Mouse (Mus musculus) adrenal gland, adult 8-10 months (tissue): ENCODE data around the gene Igfbp4. TPM values are rescaled to one million over a fixed set of nuclear protein-coding genes. Genes with fewer than 3 reads are reported as not detected.

Source experiments
- DNase-seq: peaks from one replicate; pipeline ENCODE4 v3.0.0; 2022
- total RNA-seq, 4 experiments: library from RNA; stranded (reverse); gene quantifications; 2 replicates each; pipeline ENCODE4 v1.2.4; 2022

Gene Igfbp4
- total RNA-seq, 4 experiments from 2014 or later: 84.1 to 133 (median 104) TPM

DNA sequence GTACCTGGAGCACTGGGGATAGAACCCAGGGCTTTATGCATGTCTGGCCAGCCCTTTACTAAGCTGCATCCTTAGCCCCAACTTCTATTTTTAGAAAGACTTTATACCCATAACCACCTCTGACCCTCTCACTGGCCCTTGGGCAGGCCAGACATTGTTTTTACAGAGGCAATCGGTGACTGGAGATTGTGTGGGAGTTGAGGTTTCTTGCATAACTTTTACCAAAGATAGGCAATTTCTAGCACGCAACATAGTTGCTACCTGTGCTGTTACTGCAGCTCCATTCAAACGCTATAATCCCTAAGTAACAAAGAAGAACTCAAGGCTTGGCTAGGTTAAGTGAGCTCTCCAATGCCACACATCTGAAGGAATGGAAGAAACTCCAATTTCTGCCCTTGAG lies 40.5 kb downstream of the Igfbp4 start:
- DNase-seq: no peak

DNA sequence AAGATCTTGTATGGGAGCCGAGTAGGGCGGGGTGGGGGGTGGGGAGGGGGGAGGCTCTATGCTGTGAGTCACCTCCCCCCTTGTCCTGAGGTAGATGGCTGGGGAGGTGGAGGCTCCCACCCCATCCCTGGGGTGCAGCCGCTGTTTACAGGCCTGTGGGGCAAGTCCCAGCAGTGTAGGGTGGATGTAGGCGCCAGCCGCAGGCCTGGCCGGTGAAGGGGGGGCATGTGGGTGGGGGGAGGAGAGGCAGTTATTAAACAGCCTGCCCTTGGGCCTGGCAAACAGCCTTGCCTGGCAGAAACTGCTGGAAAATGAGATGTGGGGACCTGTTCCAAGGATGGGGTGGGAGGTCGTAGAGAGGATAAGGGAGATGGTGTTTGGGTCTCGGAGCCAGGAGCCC lies 41.1 kb downstream of the Igfbp4 start:
- DNase-seq: no peak

- no peak for DNase-seq
Observed at GRCm38 (mm10) chr11:99083516-99083915, 42.5 kb downstream of the Igfbp4 start.

- DNase-seq: no peak
Observed at GRCm38 (mm10) chr11:99084366-99084765, 43.3 kb downstream of the Igfbp4 start.

GRCm38 (mm10) chr11:99088486-99088885 lies 47.4 kb downstream of the Igfbp4 start:
- no peak for DNase-seq

GRCm38 (mm10) chr11:99089077-99089601 lies 48.1 kb downstream of the Igfbp4 start, which contains the start of gene Tns4:
TSS of gene Tns4 (minus strand) at chr11:99089306.
- DNase-seq: no peak

DNA sequence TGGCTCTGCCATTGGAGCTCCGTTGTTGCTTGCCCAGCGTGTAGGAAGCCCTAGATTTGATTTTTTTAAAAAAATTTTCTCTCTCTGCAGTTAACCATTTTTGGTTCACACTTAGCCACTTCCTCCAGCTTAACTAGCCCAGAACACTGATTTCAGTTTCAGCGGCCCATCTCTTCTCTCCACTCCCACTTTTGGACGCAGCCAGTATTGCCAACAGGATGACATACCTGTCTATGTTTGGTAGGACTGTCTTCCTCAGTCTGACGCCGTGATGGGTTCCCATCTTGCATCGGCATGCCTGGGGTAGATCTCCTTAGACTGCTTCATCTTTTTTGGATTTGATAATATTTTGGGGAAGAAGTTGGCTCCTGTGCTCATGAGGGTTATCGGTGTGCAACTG lies 49.3 kb downstream of the Igfbp4 start:
- DNase-seq: no peak

GRCm38 (mm10) chr11:99091666-99092065 lies 50.6 kb downstream of the Igfbp4 start:
- no peak for DNase-seq

DNA sequence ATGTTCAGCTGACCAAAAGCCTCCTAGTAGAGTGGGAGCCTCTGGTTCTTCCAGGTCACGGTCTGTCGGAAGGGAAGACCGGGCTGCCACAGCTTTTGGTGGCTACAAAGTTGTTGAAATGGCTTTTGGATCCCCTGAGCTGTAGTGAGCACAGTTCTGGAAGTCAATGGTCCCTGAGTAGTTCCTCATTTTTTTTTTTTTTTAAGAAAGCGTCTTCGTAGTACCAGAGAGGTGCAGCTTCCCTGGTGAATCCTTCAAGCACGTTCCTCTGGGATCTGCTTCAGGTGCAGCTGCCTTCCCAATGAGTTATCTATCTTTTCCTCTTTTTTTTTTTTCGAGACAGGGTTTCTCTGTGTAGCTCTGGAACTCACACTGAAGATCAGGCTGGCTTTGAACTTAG lies 52.7 kb downstream of the Igfbp4 start:
- DNase-seq: no peak

DNA sequence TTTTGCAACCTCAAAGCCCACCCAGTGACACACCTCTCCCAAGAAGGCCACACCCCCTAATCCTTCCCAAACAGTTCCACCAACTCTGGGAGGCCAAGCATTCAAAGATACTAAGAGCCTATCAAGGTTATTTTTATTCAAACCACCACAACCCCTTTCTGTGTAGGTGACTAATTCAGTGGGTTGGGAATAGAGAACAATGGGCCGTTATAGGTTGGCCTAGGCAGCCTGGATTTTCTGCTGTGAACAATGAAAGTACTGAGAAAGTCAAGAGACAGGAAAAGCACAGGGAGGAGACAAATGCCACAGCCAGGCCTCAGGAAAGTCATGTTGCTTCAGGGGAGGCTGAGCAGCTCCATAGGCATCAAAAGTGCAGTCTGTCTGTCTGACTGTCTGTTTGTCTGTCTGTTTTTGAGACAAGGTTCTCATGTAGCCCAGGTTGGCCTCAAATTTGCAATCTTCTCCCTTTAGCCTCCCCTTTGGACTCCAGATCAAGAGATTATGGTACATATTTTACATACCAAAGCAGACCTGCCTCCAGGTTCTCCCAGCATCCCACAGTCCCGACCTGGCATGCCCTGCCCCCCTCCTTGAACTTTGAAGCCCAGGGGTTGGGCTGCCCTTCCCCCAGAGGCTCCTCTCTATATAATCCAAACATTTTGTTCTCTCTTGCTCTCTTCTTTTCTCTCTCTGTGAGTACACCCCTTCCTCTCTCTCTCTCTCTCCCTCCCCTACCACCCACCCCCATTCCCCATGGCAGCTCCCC lies 54.0 kb downstream of the Igfbp4 start:
- no peak for DNase-seq

DNA sequence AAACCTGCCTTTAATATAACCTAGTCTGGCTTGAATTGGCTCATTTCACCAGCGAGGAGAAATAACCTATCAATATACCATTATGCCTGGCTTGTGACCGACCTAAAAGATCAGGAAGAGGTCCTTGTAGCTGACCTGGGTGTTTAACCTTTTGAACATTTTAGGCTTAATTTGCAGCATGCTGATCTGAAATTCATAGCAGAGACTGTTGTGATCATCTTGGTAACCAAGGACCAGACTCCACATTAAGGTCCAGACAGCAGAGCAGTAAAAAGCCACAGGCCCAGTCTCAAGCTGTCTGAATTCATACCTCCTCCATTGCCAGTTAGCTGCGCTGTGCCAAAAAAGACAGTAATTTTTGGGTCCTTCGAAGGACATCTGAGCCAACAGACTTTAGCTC lies 54.7 kb downstream of the Igfbp4 start:
- DNase-seq: no peak

DNA sequence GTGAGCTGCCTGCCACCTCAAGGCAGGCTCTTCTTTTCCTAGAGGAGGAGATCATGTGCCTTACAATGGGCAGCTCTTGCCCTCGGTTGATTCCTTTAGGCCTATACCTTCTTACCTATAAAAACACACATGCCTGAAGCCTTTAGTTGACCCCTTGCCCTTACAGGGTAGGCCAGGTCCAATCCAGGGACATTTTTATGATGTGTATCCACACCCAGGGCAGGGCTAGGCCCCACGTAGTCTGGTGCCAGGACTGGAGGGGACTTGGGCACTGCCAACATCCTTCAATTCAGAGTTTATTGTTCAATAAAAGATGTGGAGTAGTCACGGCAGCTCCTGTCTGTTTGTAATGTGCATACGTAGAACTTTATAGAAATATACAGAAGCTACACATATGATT lies 55.4 kb downstream of the Igfbp4 start:
- DNase-seq: no peak

- DNase-seq: no peak
Observed at GRCm38 (mm10) chr11:99096996-99097774, 56.1 kb downstream of the Igfbp4 start.

- no peak for DNase-seq
Observed at GRCm38 (mm10) chr11:99098924-99099323, 57.9 kb downstream of the Igfbp4 start.

GRCm38 (mm10) chr11:99099516-99099915 lies 58.5 kb downstream of the Igfbp4 start:
- no peak for DNase-seq

DNA sequence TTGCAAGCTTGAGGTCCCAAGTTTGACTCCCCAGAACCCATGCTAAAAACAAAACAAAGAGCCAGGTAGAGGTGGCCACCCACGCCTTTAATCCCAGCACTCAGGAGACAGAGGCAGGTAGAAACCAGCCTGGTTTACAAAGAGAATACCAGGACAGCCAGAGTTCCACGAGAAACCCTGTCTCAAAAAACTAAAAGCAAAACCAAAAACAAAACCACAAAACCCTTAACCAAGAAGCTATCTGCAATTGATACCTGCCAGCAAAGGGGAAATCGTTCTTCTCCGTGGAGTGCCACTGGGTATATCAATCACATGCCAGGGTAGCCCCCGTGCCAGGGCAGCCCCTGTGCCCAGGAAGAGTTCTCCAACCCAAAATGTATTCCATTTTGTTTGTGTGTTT lies 59.2 kb downstream of the Igfbp4 start:
- DNase-seq: no peak

DNA sequence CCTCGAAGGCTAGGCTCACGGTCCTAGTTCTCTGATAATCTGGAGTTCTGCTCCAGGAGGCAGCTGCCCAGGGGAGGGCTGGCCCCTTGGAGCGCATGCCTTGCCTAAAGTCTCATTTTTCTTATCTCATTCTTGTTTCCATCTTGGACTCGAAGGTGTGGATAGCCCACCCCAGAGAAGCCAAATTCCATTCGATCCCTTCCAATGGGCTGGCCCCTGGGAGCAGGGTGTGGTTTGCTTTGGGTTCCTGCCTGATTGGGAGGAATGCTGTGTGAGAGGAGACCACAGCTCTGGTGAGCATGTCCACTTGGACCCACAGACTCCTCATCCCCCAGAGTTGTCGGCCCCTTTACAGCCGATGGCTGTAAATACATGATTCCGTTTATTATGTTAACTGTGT lies 60.6 kb downstream of the Igfbp4 start:
- DNase-seq: no peak

- DNase-seq: no peak
Observed at GRCm38 (mm10) chr11:99102575-99103270, 61.7 kb downstream of the Igfbp4 start.

Other genes with a start within 250 kb of the Igfbp4 start
- gene Msl1, start 245.7 kb upstream of the Igfbp4 start, total RNA-seq: 10 to 100 TPM; 93.5 to 98.5 (median 93.7) TPM
- 10 to 100 TPM; 34.3 to 47.2 (median 41.6) TPM for gene Casc3, start 236.3 kb upstream of the Igfbp4 start, total RNA-seq
- gene Rapgefl1, start 204.5 kb upstream of the Igfbp4 start, total RNA-seq: 1 to 10 TPM in 2 of 4 experiments, under 1 TPM in 2; 0.55 to 1.8 (median 1.0) TPM
- 10 to 100 TPM; 20.4 to 26.7 (median 23.5) TPM for gene Wipf2, start 177.6 kb upstream of the Igfbp4 start, total RNA-seq
- under 1 TPM; 0.20 to 0.95 (median 0.72) TPM for gene Cdc6, start 133.4 kb upstream of the Igfbp4 start, total RNA-seq
- 10 to 100 TPM; 21.3 to 36.8 (median 30.8) TPM for gene Rara, start 113.4 kb upstream of the Igfbp4 start, total RNA-seq
- gene Gjd3, start 58.2 kb upstream of the Igfbp4 start, total RNA-seq: not detected
- gene Top2a, start 17.1 kb upstream of the Igfbp4 start, total RNA-seq: 1 to 10 TPM; 3.1 to 8.3 (median 6.1) TPM
- 1 to 10 TPM in 1 of 4 experiments, under 1 TPM in 3; 0.28 to 1.3 (median 0.31) TPM for gene Tns4, start 48.1 kb downstream of the Igfbp4 start, total RNA-seq
- under 1 TPM; 0.12 to 0.24 (median 0.16) TPM for gene Ccr7, start 113.8 kb downstream of the Igfbp4 start, total RNA-seq
- 10 to 100 TPM; 48.9 to 69.5 (median 57.2) TPM for gene Smarce1, start 189.8 kb downstream of the Igfbp4 start, total RNA-seq
- gene Krt222, start 202.8 kb downstream of the Igfbp4 start, total RNA-seq: 1 to 10 TPM; 1.6 to 3.5 (median 2.2) TPM
- gene Krt24, start 244.0 kb downstream of the Igfbp4 start, total RNA-seq: not detected